Mouse (Mus musculus) liver, embryonic 14.5 days (tissue): ENCODE data around the gene Dlg2.

ENCODE experiments used
- CTCF ChIP-seq: IDR thresholded peaks from 2 replicates; pipeline ENCODE4 v1.5.1; 2016; ENCODE audit warnings: antibody characterized with exemption, low read depth, control low read depth
- EP300 ChIP-seq: IDR thresholded peaks from 2 replicates; pipeline ENCODE4 v1.6.1; 2016; ENCODE audit warnings: antibody characterized with exemption, low read depth

- TF ChIP-seq CTCF (no peak), EP300 (no peak)
These were observed 1016.8 kb downstream of the Dlg2 start for GRCm38 (mm10) chr7:91493234-91493633.
